Mouse (Mus musculus) megakaryocyte, embryonic 14.5 days (primary cell): ENCODE measurements at regions not wholly inside any gene's neighbourhood (a gene's known extent, or its start where the extent isn't known, plus 50 kb on each side); places are given as distances from the start of the nearest gene placed in this dataset.

Experiments used
- H3K27me3 ChIP-seq: replicated peaks from 2 replicates; pipeline ENCODE3; 2012; ENCODE audit warnings: inconsistent platforms
- H3K36me3 ChIP-seq: replicated peaks from 2 replicates; pipeline ENCODE3; 2012; ENCODE audit warnings: low read length, inconsistent platforms, mixed read lengths
- H3K4me1 ChIP-seq: 2 replicates; pipeline ENCODE4 v1.6.1; 2012; ENCODE audit warnings: inconsistent platforms
- H3K4me3 ChIP-seq: replicated peaks from 2 replicates; pipeline ENCODE3; 2012; ENCODE audit warnings: moderate library complexity, mild to moderate bottlenecking, inconsistent platforms
- H3K9me3 ChIP-seq: 2 replicates; pipeline ENCODE4 v1.6.1; 2012; ENCODE audit warnings: inconsistent platforms
- FLI1 ChIP-seq: IDR thresholded peaks from 2 replicates; pipeline ENCODE4 v1.6.1; 2012; ENCODE audit warnings: low read length, inconsistent platforms, mixed read lengths
- GATA1 ChIP-seq: IDR thresholded peaks from 3 replicates; pipeline ENCODE4 v1.6.1; 2012; ENCODE audit warnings: mixed read lengths, low read length, inconsistent platforms, borderline replicate concordance

DNA sequence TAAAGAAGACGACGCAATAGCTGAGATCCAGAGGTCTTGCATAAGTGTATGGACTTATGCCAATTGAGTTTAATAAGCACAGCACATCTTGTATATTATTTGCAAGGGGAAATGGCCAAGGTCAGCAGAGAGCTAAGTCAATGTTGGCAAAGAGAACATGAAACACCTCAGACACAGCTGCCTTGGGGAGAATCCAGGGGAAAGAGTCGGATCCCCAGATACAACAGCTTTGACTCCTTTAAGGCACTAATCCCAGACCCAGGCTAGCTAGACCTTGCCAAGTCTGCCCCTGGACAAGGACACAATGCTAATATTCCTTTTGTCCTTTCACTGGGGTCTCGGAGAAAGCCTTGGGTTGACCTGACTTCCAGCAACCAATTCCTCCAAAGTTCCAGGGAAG lies 438.2 kb upstream of the Kazn start:
- no peak overlapping the region for H3K4me3 ChIP-seq

DNA sequence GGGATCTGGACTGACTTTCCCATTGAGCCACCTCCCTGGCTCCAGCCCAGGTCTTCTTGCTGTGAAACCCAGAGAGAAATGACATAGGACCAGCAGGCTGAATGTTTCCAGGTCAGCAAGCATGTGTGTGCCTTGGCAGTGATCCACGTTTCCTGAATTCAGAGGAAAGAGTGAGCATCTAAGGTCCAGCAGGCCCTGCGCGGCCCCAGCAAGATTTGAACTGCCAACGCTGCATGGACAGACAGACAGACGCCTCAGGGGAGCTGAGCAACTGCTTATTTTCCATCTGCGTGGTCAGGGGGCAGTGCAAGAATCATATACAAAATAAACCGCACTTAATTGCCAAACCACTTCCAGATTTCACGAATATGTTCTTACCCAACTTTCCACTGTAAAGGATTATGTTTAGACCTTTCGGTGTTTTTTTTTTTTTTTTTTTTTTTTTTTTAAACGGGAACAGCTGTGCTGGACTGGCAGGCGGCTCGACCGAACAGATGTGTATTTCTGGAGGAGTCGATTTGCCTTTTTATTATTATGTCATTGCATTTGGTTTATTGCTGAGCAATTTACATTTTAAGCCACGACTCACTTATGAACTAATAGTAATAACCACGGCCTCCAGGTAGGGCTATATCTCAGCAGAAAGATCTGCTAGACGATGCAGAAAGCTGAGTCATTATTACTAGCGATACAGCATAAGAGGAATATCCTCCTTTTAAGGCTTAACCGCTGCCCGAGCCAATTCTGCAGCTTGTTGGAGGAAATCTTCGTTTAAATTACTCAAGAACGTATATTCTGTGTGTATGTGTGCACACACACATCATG lies 435.7 kb upstream of the Kazn start:
- Histone ChIP-seq H3K4me1 (no peaks in the 10 kb centered on the region), H3K36me3 (no peaks in the 10 kb centered on the region), H3K27me3 (no peaks in the 10 kb centered on the region), H3K4me3 (no peak overlapping the region), H3K9me3 (peaks cover 65% of the 10 kb centered on the region)
- TF ChIP-seq GATA1 (no peak), FLI1 (no peak)

More for the DNA sequence above, 438.2 kb upstream of the Kazn start:
- Histone ChIP-seq H3K36me3 (no peaks in the 10 kb centered on the region), H3K27me3 (no peaks in the 10 kb centered on the region), H3K4me1 (no peaks in the 10 kb centered on the region), H3K9me3 (peaks cover 62% of the 10 kb centered on the region)
- TF ChIP-seq FLI1 = no peak
- no peak for TF ChIP-seq GATA1

DNA sequence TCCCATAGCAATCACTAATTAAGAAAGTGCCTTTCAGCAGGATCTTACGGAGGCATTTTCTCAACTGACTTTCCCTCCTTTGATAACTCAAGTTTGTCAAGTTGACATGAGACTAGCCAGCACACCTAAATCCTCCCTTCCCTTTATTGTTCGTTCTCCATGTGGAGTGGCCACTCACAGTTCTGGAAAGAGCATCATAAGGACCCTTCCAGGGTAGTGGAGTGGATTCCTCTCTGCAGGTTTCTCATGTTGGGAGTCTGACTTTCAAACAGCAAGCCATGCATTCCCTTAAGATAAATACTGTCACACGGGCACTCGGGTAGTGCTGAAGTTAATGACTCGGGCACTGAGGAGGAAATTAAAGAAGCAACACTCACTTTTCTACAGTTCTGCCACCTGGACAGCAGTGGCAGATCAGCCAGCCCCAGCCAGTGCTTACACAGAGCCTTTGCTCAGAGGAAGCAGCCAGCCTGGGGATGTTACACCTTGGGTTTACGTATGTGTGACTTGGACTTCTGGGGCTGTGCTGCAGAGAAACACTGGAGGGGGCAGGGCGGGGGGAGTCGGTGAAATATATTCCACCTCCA lies 432.8 kb upstream of the Kazn start:
- Histone ChIP-seq H3K4me3 (no peak overlapping the region), H3K36me3 (no peaks in the 10 kb centered on the region), H3K27me3 (no peaks in the 10 kb centered on the region), H3K9me3 (peaks cover 63% of the 10 kb centered on the region), H3K4me1 (no peaks in the 10 kb centered on the region)
- TF ChIP-seq FLI1 = no peak
- no peak for TF ChIP-seq GATA1

DNA sequence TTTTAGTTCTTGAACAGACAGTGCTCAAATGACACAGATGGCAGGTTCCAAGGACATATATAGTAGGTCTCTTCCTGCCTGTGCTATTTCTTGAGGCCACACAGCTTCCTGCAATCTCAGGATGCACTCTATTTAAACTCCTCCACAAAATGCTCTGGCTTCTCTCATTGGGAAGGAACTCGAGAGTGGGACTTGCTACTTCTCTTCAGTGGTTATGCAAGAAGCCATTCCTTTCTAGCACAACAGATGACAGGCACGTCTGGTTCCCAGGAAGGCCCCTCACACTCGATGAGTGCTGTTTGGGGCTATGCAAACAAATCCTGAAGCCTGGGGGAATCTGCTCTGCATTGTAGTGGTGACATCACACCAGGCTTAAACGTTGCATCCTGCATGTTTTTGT lies 425.6 kb upstream of the Kazn start:
- Histone ChIP-seq H3K4me3 (no peak overlapping the region), H3K27me3 (no peaks in the 10 kb centered on the region), H3K36me3 (no peaks in the 10 kb centered on the region), H3K9me3 (peaks cover 57% of the 10 kb centered on the region), H3K4me1 (no peaks in the 10 kb centered on the region)
- no peak for TF ChIP-seq FLI1
- no peak for TF ChIP-seq GATA1

DNA sequence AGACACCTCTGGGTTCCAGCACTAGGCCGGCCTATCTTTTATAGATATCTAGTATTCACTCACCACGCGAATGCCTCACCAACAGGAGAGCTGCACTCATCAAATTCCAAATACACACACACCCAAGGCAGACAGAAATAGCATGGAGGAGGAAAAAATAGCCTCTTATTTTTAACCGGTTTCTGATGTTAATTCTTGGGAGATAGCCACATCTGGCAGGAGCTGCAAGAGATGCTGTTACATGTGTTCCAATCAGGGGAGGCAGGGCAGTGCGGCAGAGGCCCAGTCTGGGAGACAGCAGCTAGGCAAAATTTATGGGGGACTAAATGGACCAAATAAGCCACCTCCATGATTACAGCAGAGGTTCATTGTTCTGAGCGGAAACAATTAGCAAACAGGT lies 419.0 kb upstream of the Kazn start:
- no peaks in the 10 kb centered on the region for H3K4me1 ChIP-seq
- TF ChIP-seq FLI1 (no peak), GATA1 (no peak)
- no peaks in the 10 kb centered on the region for H3K36me3 ChIP-seq
- H3K27me3 ChIP-seq = no peaks in the 10 kb centered on the region
- H3K9me3 ChIP-seq = peaks cover 41% of the 10 kb centered on the region
- H3K4me3 ChIP-seq = no peak overlapping the region

DNA sequence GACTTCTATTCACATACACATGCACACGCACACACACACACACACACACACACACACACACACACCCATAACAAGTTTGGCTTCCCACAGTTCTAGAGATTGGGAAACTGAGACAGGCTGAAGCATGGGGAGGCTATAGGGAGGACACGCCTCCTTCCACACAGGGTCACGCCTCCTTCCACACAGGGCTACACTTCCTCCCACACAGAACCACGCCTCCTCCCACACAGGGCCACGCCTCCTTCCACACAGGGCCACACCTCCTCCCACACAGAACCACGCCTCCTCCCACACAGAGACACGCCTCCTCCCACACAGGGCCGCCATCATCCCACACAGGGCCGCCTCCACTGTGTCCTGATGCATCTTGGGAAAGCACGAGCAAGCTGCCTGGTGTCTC lies 401.9 kb upstream of the Kazn start:
- Histone ChIP-seq H3K4me1 (no peaks in the 10 kb centered on the region), H3K27me3 (no peaks in the 10 kb centered on the region), H3K36me3 (no peaks in the 10 kb centered on the region), H3K9me3 (peaks cover 62% of the 10 kb centered on the region), H3K4me3 (peak overlapping the region; percentile 64)
- no peak for TF ChIP-seq FLI1
- TF ChIP-seq GATA1 = no peak

DNA sequence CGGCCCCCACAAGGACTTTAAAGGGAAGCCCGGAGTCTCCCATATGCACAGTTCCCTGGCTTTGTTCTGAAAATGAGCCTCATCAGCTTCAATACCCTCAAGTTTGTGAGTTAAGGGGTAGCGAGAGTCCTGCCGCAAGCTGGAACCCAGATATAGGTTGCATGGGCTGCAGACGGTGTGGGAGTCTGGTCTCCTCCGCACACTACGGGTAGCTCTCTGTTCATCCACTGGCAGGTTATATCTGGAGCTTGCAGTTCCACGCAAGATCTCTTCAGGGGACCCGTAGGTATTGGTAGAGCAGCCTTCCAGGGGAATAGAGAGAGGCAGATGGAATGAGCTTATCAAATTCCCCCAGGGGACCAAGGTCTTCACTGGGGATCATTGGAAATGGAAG lies 400.1 kb upstream of the Kazn start:
- Histone ChIP-seq H3K27me3 (no peaks in the 10 kb centered on the region), H3K4me3 (peak overlapping the region; percentile 50), H3K9me3 (peaks cover 52% of the 10 kb centered on the region), H3K36me3 (no peaks in the 10 kb centered on the region), H3K4me1 (no peaks in the 10 kb centered on the region)
- TF ChIP-seq FLI1 (no peak), GATA1 (no peak)

DNA sequence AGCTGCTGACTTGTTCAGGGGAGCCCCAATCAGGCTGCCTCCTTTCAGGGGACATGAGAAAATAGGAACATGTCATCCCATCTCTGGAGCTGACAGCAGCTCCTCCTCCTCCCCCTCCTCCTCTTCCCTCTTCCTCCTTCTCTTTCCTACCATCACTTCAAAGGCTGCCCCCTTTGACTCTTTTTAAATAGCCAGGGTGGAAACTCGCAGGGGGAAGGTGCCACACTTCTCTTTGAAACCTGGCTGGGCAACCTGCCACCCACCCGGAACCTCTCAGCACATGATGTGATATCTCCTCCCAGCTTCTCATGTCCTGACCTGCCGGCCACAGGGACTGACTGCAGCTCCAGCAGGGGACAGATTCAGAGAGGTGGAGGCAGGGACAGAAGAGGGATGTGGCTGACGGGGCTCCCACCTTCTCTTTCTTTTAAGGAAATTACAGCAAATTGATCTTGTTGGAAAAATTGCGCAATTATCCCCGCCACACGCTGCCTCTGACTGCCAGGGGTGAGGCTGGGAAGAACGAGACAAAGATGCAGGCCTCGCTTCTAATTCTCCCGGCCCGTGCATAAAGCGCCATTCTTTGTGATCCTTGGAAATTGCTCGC lies 399.6 kb upstream of the Kazn start:
- H3K4me3 ChIP-seq = no peak overlapping the region
- no peaks in the 10 kb centered on the region for H3K27me3 ChIP-seq
- no peaks in the 10 kb centered on the region for H3K4me1 ChIP-seq
- H3K9me3 ChIP-seq = peaks cover 49% of the 10 kb centered on the region
- H3K36me3 ChIP-seq = no peaks in the 10 kb centered on the region
- TF ChIP-seq FLI1 (no peak), GATA1 (no peak)

DNA sequence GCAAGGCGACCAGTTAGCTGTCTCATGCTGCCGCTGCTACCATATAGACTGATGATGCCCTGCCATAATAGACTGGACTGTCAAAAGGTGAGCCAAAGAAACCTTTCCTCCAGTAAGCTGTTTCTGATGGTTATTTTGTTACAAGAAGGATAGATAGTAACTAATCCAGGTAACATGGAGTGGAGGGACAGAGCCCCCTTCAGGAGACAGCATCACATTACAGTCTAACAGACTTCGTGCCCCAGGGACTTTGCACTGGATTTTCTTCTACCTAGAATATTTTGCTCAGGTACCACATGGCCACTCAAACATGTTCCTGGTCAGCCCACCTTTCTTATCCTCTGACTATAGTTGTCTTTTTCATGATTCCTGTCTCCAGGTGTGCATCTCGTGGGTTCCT lies 398.9 kb upstream of the Kazn start:
- TF ChIP-seq GATA1 (no peak), FLI1 (no peak)
- H3K27me3 ChIP-seq = no peaks in the 10 kb centered on the region
- peaks cover 43% of the 10 kb centered on the region for H3K9me3 ChIP-seq
- H3K4me1 ChIP-seq = no peaks in the 10 kb centered on the region
- no peak overlapping the region for H3K4me3 ChIP-seq
- H3K36me3 ChIP-seq = no peaks in the 10 kb centered on the region

DNA sequence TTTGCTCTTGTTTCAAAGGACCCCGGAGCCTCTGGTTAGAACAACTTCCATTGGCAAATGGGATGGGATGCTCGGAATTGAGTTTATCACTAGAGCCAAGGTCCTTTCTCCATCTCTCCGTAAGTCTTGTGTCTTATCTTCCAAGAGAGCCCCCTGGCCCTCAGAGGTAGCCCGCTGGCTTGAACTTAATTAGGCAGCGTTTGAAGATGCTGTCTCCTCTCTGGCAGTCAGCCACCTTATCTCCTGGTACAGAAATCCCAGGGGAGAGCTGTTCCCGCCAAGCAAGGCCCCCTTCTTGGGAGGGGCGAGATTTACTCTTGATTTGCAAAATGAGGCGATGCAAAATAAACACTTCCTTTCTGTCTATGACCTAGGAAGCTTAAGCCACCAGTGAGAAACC lies 395.2 kb upstream of the Kazn start:
- Histone ChIP-seq H3K36me3 (no peaks in the 10 kb centered on the region), H3K4me3 (no peak overlapping the region), H3K9me3 (peaks cover 31% of the 10 kb centered on the region), H3K4me1 (no peaks in the 10 kb centered on the region), H3K27me3 (no peaks in the 10 kb centered on the region)
- TF ChIP-seq FLI1 (no peak), GATA1 (no peak)

DNA sequence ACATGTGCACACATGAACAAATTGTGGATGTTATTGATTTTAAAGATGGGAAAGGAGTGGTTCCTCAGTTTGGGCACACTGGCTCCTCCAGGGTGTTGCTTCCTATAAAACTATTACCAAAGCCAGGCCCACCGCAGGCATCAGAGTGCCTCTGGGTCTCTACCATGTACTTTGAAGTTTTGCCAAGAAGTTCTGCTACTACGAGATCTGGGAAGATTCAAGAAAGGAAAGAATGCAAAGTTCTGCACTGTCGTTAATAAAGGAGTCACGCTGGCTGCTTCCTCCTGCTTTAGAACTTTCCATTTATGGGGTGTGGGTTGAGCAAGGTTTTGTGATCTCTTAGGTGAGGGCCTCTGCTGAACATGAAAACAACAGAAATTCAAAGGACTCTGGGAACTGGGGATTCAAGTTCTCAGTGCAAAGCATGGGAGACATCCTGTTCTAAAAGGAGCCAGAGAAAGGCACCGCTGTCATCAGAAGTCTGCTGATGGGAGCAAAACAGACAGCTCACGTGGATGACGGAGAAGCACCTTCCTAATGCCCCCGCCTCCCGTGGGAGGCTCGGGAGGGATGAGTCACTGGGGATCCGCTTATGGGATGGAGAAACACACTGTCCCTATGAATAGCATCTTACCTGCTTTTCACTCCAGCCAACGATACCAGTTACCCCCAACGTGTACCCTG lies 394.6 kb upstream of the Kazn start:
- Histone ChIP-seq H3K4me1 (no peaks in the 10 kb centered on the region), H3K27me3 (no peaks in the 10 kb centered on the region), H3K4me3 (no peak overlapping the region), H3K36me3 (no peaks in the 10 kb centered on the region), H3K9me3 (peaks cover 29% of the 10 kb centered on the region)
- TF ChIP-seq FLI1 (no peak), GATA1 (no peak)
